Comparison of ENCODE assay signal across 1 mouse cellular context in the genomic region with DNA sequence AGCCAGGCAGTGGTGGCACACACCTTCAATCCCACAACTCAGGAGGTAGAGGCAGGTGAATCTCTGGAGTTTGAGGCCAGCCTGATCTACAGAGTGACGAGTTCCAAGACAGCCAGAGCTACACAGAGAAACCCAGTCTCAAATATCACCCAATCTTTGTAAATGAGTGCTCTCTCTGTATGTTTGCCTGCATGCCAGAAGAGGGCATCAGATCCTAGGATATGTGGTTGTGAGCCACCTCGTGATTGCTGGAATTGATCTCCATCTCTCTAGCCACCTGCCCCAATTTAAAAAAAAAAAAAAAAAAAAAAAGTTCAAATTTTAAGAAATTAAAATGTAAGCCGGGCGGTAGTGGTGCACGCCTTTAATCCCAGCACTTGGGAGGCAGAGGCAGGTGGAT.
TF ChIP-seq lines count a peak whose summit lies in the region.

No protein-coding gene starts in this region.

TF ChIP-seq in MEL, 35 proteins besides CTCF, POLR2A, EP300 and RAD21 (continued from another document):
- TF ChIP-seq MEF2A (IDR thresholded peaks at IDR 0.05; ENCODE audit: extremely low read depth, insufficient replicate concordance, low read depth, low read length, poor library complexity, severe bottlenecking) (no peak), ZC3H11A (IDR thresholded peaks at IDR 0.05; ENCODE audit: low read depth, low read length) (no peak), TBP (IDR thresholded peaks at IDR 0.05; ENCODE audit: low read depth, low read length) (no peak), NELFE (IDR thresholded peaks at IDR 0.05; ENCODE audit: low read depth, low read length) (no peak)
